Mouse (Mus musculus) naive thymus-derived CD4-positive, alpha-beta T cell, adult 5 months (primary cell): ENCODE measurements around the gene March1. TPM values are rescaled to one million over a fixed set of nuclear protein-coding genes. Genes with fewer than 3 reads are reported as not detected.

Source experiments
- polyA plus RNA-seq: library from polyadenylated mRNA; unstranded; fragments of 100-300 nt; shearing (Covaris generic); gene quantifications from one replicate; pipeline ENCODE4 v1.2.1, GENCODE M21; 2017

The March1 gene
- 0.31 TPM for polyA plus RNA-seq

GRCm38 (mm10) chr8:65617871-65618751, at the start of gene March1:
TSS of gene March1 (plus strand) at chr8:65617900.

GRCm38 (mm10) chr8:66486084-66486763, 868.5 kb downstream of the March1 start, which contains the start of gene Tma16:
TSS of gene Tma16 (minus strand) at chr8:66486530.

GRCm38 (mm10) chr8:66511537-66511936, 893.8 kb downstream of the March1 start, which contains the start of gene Tktl2:
TSS of gene Tktl2 (plus strand) at chr8:66511756.

